Mouse (Mus musculus): Measurements from ENCODE around the gene Smox.

Smox gene

GRCm38 (mm10) chr2:131551701-131552620 is 60.7 kb downstream of the Smox start:
- DNase-seq (ENCODE audit: low read depth, low spot score), result no peak

- no peak for DNase-seq (ENCODE audit: low read depth, low spot score)
These were observed 61.6 kb downstream of the Smox start for GRCm38 (mm10) chr2:131552736-131553400.

GRCm38 (mm10) chr2:131557896-131558295 is 66.6 kb downstream of the Smox start:
- DNase-seq (ENCODE audit: low read depth, low spot score), result no peak

GRCm38 (mm10) chr2:131560205-131560919 is 69.1 kb downstream of the Smox start:
- DNase-seq (ENCODE audit: low read depth, low spot score), result no peak

GRCm38 (mm10) chr2:131561344-131561870 is 70.1 kb downstream of the Smox start:
- DNase-seq (ENCODE audit: low read depth, low spot score), result no peak

- DNase-seq (ENCODE audit: low read depth, low spot score), result no peak
These were observed 70.7 kb downstream of the Smox start, which contains the start of gene Adra1d for GRCm38 (mm10) chr2:131561891-131562585. Adra1d (minus strand) TSS chr2:131562283.

GRCm38 (mm10) chr2:131562586-131563122 is 71.4 kb downstream of the Smox start:
- peak; percentile 48 for DNase-seq (ENCODE audit: low read depth, low spot score)

Measured in embryo, embryonic 11.5 days (tissue).